Mouse (Mus musculus) heart, postnatal 4 days (tissue): ENCODE measurements at regions not wholly inside any gene's neighbourhood (a gene's known extent, or its start where the extent isn't known, plus 50 kb on each side); places are given as distances from the start of the nearest gene placed in this dataset.

Experiments used
- DNase-seq: peaks from one replicate; pipeline ENCODE4 v3.0.0; 2021

DNA sequence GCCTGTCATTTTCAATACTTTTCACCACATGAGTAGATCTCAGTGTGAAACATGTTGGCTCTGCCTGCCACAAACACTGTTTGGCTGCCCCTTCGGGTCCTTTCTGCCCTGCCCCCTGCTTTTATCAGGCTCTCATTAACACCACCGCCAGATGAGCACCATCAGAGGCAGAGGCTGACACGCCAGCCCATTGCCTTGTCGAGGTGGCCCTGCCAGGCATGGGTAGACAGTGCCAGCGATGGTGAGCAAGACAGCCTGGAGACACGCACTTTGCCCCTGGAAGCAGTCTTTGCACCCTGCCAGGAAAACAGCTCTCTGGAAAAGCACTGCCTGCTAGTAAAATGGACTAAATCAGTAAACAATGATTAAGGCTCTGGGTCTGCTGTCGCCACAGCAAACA lies 158.2 kb downstream of the Gm10295 start:
- DNase-seq = peak; percentile 5

DNA sequence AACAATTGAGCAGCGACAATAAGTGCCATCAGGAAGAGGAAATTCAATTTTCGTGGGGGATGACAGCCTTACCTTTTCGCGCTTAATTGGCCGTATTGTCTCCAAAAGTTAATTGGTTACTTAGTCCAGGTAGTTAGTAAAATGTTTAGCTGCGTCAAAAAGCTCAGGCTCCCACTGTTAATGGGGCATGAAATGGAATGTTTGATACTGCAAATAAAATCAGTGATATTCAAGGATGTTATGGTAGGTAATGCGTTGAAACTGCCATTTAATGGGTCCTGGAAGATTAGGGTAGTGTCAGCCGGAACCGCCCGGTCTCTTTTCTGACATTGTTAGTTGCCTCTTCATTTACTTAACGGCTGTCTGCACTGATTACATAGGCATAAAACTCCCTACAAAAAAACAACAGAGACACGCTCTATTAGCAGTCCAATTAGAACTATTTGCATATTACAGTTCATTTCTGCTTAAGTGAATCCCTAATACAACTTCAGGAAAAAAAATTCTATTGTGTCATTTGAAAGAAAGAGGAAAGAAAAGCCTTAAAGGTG lies 161.0 kb downstream of the Gm10295 start:
- DNase-seq = no peak

DNA sequence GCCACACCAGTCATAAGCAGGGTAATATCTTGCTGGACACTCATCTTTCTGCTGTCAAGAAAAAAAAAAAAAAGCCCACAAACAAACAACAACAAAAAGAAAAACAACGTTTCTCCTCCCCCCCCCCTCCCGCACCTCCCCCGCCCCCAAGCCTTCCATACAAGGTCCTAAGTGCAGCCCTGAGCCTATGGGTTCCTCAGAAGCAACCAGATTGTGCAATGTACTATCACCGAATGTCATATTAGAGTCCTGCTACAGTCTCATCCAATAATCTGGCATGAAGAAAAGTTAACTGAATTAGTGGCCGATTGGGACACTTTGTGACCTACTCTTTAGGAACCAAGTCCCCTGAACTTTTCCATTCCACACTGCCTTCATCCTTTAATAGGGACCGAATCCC lies 161.5 kb downstream of the Gm10295 start:
- DNase-seq = no peak

DNA sequence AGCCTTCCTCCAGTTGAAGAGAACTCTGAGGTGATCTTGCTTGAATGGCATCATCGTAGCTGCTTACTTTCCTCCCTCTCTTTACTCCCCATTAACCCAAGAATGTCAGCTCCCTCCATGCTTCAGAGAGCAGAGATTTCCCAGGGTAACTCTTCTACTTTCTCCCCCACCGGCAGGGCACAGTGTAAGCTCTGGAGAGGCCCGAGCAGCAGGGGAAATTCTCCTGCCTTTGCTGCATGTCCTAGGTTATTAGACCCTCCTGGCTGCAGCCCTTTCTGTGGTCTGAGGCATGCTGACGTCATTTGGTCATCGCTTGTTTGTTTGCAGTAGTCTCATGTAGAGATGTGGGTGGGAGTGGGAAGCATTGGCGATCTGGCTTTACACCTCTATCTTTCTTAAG lies 163.2 kb downstream of the Gm10295 start:
- no peak for DNase-seq

DNA sequence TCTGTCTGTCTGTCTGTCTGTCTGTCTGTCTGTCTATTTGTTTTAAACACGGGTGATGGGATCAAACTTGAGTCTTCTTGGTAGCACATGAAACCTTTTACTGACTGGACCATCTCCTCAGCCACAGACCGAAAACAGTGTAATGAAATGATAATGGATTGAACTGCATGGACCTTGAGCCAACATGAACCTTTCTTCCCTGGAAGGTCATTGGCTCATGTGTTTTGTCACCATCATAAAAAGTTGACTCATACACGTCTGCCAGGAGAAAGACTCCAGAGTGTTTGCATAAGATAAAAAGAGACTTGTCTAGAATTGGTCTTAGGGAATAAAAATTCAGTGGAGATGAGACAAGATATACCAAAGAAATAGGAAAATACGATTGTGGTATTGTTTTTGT lies 176.4 kb downstream of the Gm10295 start:
- DNase-seq = no peak

DNA sequence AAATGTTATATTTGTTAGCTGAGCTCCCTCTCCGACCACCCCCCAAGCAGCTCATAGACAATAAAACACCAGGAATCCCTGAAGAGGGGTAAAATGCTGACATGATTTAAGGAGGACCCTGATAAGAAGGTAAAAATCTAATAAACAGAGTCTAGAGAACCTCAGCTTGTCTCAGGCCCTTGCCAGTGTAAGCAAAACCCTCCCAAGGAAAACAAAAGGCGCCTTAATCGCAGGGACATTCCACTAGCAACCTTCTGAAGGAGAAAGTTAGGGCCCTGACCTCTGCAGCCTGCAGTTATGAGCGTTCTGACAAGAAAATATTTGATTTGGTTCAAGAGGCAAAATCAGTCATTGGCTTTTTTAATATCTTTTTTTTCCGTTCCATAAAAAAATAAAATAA lies 212.2 kb downstream of the Gm10295 start:
- DNase-seq = no peak

DNA sequence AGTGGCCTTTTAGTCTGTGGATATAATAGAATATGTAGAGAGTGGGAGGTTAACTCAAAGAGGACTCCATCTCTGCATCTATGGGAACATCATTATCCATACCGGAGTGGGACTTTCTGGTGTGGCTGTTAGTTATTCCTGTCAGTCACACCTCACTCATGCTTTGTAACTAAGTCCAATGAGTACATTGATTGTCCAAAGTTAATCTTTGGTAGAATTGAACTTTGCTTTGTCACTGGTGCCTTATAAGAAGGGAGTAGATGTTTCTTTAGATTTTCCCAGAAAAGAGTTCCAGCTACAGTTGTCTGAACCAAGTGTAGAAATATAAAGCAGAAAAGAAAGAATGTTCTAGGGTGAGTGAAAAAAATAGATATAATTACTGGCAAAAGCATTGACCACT lies 221.3 kb downstream of the Gm10295 start:
- DNase-seq = no peak

DNA sequence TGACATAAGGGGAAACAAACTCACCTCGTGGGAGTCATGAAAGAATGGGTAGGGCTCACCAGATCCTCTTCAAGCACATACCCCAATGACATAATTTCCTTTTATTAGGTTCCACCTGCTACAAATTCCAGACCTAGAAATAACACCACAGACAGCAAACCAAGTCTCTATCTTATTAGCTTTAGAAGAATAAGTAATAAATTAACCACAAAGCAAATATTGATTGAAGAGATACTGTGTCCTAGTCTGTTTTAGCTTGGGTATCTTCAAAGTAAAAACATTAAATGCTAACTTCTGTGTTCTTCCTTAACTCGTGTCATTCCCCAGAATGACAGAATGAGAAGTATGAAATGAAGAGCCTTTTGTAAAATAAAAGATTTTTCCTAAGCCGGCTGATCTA lies 222.4 kb downstream of the Gm10295 start:
- no peak for DNase-seq

DNA sequence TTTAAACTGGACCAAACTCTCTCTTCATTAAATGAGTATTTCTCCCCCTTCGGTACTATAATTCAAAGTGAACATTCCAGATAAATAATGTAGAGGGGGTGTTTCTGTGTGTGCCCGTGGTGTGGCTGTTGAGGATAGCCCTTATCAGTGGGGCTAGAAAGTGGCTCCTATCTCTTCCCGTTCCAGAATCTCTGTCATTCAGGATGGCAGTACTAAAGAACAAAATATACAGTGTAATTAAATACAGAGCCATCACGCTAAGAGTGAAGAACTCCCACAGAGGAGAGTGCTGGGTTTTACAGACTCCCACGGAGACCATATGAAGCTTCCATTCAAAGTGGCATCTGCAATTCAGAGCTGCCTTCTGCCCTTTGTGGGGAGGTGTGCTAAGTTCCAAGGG lies 229.8 kb downstream of the Gm10295 start:
- no peak for DNase-seq

DNA sequence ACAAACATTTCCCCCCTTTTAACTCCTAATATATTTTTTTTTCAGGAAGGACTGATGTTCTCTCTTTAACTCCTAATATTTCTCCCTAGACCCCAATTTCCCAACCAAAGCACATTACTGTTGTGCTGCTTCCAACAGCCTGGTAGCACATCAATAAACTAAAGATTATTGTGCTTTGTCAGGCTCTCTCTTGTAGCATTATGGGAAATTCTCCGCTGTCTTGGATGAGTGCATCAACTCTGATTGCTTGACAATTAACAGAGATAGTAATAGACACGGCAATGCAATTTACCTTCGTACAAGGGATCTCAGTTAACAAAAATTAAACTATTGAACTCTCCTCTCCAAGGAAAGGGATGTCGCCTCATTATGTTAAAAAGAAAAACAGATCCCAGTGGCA lies 230.3 kb downstream of the Gm10295 start:
- no peak for DNase-seq

DNA sequence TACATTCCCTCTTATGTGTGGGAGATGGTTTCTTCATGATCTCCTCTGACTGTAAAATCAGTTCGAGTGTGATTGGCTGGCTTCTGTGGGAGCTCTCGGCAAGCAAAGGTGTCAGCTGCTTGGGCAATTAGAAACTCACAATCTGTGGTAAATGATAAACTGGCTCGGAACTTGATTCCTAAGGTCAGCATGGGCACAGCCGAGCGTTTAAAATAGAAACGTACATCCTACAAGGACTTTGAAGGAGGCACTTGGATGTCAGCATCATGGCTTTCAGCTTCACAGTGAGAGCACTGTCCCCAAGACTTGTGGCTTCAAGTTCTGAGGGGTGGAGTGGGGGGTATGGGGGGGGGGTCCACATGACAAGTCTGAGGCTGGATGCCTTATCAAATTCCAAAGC lies 231.3 kb downstream of the Gm10295 start:
- DNase-seq = no peak

DNA sequence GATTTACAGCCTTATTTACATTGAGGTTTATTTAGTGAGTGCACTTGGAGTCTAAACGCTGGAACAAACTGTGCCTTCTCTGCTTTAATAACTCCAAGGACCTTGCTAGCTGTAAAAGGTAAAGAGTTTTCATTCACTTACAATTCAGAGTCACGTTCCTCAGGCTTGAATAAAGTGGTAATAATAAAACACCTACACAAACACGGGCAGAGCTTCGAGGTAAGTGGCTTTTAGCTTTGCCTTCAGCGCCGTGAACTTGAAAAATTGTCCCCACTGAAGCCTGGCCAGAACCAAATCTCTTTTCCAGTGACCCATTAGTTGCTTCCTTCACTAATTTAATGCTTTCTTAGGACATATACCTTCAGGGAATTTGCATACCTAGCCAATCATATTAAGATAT lies 244.2 kb downstream of the Gm10295 start:
- DNase-seq = no peak

DNA sequence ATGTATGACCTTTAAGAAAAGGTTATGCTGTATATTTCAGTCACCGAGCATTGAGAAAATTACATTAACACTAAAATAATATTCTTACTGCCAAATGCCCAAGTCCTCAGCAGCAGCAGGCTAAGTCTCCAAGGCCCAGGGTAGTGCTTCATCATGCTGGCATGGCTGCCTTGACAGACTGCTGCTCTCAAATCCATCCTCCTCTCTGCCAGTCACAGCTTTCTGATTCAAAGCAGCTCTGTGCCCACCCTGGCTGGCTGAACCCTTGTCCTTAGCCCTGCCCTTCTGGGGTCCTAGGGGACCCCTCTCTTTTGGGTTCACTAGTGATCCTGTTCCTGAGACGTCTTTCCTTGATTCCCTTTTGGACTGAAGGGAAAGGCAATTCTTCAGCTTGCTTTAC lies 251.0 kb downstream of the Gm10295 start:
- no peak for DNase-seq

DNA sequence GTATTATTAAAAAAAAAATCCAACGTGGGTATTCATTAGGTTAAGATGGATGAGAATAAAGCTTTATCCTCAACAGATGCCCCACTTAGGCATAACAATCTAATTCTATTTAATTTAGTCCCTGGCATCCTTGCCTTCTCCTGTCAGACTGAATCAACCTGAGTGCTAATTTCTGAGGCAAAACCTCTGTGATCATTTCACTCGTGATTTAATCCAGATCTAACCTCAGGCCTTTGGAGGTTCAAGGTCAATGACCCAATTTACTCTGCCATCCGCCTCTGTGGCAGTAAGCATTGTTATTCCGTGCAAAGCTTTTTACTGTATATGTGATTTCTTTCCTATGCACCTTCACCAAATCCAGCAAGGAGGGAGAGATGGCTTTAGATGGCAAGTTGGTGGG lies 253.0 kb downstream of the Gm10295 start:
- DNase-seq = no peak

DNA sequence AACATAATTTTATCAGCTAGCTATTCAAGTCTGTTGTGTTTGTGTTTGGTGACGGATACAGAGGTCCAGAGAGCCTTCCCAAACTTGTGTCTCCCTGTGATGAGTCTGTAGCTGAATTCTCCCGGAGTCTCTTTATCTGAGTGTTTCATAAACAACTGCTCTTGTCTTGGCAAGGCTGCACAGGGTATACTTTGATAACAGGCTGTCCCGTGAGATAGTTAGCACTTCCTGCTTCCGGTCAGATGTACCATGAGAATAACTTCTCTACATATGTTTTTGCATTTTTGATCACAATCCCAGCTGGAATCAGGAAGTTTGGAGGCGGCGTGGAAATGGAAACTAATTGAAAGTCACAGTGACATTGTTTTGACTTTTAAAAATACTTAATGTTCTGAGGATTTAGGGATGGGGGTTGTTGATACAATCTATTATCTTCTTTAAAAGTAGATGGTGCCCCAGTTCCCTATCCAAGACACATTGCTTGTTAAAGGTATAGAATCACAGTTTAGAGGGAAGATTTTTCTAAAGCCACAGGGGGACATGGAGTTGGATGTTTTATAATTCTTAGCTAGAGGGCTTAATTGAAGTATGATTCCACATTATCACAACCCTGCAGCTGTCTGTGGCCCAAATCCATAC lies 257.9 kb downstream of the Gm10295 start:
- peak; percentile 18 for DNase-seq

DNA sequence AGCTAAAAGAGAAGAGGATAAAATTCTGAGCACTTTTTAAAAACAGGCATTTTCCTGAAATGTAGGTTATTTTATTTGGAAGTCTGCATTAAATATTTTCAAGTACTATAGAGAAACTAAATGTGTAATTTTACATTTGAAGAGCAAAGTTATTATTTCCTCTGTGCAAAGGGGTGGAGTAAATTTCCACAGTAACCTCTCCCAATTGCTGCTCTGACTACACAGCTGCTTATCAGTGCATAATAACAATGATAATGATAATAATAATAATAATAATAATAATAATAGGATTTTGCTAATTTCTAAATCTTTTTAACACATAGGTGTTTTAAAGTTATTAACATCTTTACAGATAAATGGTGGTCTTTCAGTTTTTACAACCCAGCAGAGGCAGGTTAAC lies 258.5 kb downstream of the Gm10295 start:
- no peak for DNase-seq

DNA sequence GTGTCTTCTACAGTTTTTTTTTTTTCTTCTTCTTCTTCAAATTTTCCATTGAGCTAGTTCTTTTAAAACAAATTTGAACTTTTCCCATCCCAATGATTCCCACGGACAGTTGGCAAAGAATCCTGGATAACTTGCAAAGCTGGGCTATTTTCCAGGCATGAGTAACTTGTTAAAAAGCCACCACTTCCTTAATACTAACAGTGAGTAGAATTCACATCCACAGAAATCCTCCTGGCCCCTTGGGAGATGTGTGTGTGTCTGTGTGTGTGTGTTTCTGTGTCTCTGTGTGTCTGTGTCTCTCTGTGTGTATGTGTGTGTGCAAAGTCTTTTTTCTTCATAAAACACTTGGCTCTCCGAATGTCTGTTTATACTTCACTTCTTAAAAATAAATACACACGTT lies 259.0 kb downstream of the Gm10295 start:
- DNase-seq = peak; percentile 32

DNA sequence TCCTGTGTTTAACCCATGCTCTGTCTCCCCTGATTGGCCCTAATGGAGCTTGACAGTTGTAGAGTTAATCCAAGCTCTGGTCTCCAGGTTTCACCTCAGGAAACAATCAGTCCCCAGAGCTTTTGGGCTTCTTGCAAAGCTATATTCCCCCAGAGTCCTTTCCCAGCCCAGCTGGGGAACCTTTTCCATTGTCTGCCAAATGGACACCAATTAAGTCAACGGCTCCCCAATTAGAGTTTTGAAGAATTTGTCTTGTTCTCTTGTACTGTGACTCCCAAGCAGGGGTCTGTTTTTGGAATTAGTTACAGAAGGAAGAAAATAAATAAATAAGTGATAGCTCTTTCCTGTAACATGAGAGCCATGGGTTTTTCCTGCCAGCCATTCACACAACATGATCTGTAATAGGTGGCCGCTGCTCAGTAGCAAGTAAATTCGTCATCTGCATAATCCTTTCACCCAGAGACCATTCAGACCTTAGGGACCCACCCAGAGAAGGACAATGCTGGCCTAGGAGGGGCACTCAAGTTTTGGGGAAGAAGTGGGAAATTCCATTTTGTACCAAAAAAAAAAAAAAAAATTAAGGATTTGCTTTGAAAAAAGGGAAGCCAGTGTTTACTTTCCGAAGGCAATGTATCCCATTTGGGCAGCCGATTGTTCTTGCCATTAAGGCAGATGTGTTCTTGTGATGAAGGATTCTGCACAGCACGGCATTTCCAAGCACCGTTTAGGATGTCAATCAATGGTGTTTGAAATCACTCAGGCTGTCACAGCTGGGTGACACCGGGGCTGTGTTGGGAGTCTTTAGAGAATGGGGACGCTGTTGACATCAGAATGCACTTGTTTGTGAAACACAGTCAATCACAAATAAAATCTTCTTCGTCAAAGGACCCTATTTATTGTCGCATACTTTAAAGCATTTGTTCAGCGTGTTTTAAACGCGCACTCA lies 286.6 kb downstream of the Gm10295 start:
- DNase-seq = no peak

DNA sequence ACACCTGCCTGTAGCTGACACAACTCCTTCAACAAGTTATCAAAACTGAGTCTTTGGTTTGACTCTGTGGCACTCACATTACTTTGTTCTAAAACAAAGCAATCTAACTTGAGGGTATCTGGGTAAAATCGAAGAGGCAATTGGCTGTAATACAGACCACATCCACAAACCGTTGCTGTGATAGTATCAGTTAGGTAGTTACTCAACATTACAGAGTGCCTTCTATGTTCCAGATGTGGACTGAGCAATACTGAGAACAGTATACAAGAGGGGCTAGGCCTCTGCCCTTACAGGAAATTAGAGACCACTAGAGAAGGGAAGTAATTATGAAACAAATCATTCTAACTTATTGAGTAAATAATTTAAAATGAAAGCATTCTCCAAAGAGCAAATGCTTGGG lies 300.5 kb downstream of the Gm10295 start:
- DNase-seq = no peak

DNA sequence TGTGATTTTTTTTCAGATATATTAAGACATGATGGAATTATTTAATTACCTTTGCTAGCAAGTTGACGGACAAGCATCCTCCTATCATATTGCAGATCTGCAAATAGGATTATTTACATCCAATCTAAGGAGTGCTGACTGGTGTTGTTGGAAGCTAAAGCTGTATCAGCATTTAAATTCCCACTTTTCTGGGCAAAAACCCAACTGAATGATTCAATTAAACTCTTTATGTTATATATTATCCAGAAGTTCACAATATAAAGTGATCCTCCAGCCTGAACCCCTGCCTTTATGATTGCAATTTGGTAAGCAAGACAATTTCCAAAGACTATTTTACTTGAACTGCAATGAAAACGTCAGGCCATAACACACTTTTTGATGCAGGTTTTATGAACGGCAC lies 304.1 kb downstream of the Gm10295 start:
- DNase-seq = no peak

DNA sequence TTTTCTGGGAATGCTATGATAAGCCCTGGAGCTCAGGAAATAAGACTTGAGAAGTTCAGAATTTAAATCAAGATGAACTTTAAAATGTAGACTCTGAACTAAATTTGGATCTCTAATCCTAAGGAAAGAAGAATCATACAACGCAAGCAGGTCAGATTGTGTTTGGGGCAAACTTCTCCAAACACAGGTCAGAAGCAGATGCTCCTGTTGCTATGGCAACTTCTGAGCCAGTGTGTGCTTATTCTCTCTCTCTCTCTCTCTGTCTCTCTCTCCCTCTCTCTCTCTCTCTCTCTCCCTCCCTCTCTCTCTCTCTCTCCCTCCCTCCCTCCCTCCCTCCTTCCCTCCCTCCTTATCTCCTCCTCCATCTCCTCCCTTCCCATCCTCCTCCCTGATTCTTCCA lies 304.7 kb downstream of the Gm10295 start:
- DNase-seq = no peak

DNA sequence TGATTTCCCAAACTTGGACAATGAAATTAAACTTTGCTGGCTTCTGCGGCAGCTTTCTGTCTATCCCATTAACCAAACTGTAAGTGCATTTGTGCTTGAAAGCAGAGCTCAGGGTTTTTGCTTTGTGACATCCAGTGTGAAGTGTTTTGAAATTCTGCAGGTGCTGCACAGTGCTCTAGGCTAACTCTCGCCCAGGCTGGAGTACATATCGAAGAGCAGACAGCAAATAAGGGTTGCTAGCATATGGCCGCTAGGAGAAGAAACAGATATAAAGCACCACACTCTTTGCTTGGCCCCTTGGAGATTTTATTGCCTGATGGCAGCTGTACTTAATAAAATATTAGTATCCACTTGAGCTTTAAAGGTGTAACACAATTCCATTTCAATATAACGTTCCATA lies 307.5 kb downstream of the Gm10295 start:
- DNase-seq = no peak

DNA sequence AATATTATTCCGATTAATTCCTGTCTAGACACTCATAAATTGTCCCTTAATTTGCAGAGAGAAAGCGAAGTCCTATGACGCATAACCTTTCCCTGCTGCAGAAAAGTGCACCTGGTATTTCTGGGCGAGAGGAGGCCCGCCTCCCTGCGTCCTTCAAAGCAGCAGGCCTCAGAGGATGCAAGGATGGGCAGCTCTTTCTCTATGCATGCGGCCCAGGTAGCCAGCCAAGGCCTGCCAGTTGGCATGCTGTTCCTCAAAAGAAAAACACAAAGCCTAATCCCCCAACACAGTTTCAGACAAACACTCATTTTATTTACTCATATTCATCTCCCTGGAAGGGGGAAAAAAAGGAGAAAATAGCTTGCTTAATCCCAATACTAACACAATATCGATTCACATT lies 308.2 kb downstream of the Gm10295 start:
- DNase-seq = no peak

DNA sequence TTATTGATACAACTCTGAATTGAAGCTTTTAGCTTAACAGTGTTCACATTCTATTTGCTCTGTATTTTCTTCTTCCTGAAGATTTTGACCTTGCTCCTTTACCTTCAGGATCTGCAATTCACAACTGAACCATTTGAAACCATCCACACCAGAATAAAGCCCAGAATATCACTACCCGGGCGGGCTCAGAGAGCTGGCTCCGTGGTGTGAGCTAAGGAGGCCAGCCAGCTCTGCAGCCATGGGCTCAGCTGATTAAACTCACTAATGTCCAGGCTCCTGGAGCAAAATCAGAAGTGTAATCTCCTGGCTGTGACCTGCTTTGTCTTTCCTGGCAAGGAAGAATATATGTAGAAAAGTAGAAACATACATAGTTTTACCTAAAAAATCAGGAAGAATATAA lies 309.9 kb downstream of the Gm10295 start:
- DNase-seq = no peak
